Mouse (Mus musculus): ENCODE data around the gene Slc5a10. TPM values are rescaled to one million over a fixed set of nuclear protein-coding genes. Genes with fewer than 3 reads are reported as not detected.

Slc5a10 gene
- not detected for total RNA-seq (2023)

DNA sequence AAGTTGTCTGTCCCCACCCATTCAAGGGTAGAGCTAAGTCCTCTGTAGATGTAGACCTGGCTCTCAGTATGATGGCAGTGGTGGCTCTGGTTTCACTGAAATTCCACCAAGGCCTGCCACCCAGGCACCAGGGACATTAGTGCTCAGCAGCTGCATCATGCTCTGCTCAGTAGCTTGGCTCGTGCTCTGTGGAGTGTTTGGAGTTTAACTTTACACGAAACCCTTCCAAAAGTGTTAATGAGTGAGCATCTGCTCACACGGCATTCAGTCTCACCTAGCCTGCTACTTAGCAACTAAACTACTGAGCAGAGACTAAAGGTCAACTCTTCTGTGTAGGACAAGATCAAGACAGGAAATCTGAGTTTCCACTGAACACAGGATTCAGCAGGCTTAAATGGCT lies at the start of gene Slc5a10:
TSS of gene Slc5a10 (minus strand) at position 191 of the 400 bp plus-strand sequence.

DNA sequence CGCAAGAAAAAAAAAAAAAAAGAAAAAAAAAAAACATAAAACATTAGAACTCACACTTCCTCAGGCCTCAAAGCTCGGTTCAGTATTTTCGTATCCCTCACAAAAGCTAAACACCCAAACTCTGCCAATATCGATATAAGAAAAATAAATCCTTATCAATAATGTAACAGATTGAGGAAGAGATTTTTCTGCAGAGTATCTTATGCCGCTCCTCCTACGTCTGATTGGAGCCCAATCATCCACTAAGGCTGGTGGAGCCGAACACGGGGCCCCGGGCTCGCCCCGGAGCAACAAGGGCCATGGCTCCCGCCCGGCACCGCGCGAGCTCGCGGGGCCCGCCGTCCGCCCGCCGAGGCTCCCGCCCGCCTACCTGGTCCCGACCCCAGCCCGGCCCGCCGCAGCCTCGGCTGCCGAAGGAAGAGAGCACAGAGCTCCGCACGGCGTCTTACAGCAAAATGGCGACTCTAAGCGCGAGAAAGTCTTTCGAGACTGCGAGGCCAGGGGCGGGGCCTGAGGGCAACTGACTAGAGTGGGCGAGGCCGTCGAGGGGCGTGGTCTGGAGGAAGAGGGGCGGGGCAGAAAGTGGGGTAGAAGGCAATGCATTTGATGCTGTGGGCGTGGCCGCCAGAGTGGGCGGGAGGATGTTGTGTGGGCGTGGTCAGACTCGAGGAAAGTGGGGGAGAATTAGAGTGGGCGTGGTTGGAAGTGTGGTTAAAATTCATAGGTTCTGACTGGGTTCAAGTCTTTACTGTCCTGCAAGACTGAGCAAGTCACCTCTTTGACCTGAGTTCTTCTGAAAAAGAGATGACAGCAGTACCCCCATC lies 41.2 kb upstream of the Slc5a10 start, which contains the start of gene Prpsap2:
TSS of gene Prpsap2 (minus strand) at position 505 of the 824 bp plus-strand sequence.

GRCm38 (mm10) chr11:61683907-61684731 lies 36.5 kb downstream of the Slc5a10 start, which contains the start of gene Fam83g:
Fam83g (plus strand) TSS chr11:61684091.

GRCm38 (mm10) chr11:61652686-61653447 lies 67.8 kb downstream of the Slc5a10 start, which contains the start of gene Grap:
Grap (plus strand) TSS chr11:61653265.

Other genes with a start within 250 kb of the Slc5a10 start
- gene Mfap4, start 235.4 kb downstream of the Slc5a10 start, total RNA-seq (2023): not detected
- gene Mapk7, start 226.4 kb downstream of the Slc5a10 start, total RNA-seq (2023): 10 to 100 TPM; 24.2 to 27.4 TPM
- gene B9d1, start 215.7 kb downstream of the Slc5a10 start, total RNA-seq (2023): 1 to 10 TPM in 1 of 2 experiments, not detected in 1; 2.1 TPM
- gene Epn2, start 141.1 kb downstream of the Slc5a10 start, total RNA-seq (2023): 1 to 10 TPM; 5.4 to 5.9 TPM
- 100 to 1,000 TPM; 250 to 294 TPM for gene Grap, start 67.6 kb downstream of the Slc5a10 start, total RNA-seq (2023)
- 1 to 10 TPM; 4.2 to 5.7 TPM for gene Fam83g, start 36.7 kb downstream of the Slc5a10 start, total RNA-seq (2023)
- 10 to 100 TPM; 53.8 to 60.0 TPM for gene Prpsap2, start 41.3 kb upstream of the Slc5a10 start, total RNA-seq (2023)
- 10 to 100 TPM; 30.6 to 36.9 TPM for gene Ulk2, start 134.2 kb upstream of the Slc5a10 start, total RNA-seq (2023)
- gene Akap10, start 209.4 kb upstream of the Slc5a10 start, total RNA-seq (2023): 10 to 100 TPM; 61.4 to 64.8 TPM
- under 1 TPM; 0.65 to 0.84 TPM for gene Specc1, start 235.9 kb upstream of the Slc5a10 start, total RNA-seq (2023)

Data from B cell, adult 67 days (primary cell).